Mouse (Mus musculus) spleen, adult 18-20 months (tissue): Measurements from ENCODE around the gene Mamdc4.

Experiments used
- DNase-seq, 2 experiments: peaks; one replicate each; pipeline ENCODE4 v3.0.0; 2022; ENCODE audit warnings: mixed read lengths in 2 of 2

The Mamdc4 gene

DNA sequence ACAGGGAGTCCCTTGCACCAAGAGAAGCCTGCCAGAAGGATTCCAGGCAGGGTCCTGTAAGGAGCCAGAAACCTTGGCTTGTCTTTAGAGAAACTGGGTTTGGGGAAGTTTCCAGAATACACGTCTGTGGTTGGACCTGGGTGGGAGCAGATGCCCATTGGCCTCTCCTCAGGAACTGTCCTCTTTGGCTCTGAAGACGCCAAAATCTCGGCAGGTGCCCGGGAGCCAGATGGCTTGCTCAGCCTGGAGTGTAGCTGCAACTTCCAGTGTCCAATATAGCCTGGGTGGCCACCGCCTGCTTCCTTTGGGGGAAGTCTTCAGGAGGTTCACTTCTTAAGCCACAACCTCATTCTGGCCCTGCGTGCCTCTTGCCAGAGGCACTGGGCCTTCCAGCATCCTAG is 7.3 kb upstream of the Mamdc4 start:
- peak; percentile 8 to 19 for DNase-seq

DNA sequence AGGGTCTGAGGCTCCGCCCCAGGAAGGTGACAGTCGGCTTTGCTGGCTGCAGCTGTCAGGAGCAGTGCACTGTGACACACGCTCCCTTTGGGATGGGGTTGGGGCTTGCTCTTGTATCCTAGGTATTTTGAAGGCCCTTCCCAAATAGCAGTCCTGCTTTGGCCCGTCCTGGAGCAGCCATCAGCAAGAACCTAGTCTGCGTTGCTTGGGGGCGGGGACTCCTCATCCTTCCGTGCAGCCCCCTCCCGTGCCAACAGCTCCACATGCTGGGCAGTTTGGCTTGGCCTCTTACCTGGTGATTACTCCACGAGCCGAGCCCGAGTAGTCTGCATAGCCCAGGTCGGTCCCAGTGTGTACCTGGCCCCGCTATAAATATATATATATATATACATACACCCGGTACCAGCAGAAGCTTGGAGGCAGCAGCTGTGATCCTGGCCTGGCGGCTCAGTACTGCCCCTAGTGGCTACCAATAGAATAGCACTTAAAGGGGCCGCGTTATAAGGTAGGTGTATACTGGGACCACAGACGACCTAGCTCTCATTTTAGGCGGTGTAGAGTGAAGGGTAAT is 6.7 kb upstream of the Mamdc4 start, which contains the start of gene Ajm1:
Gene Ajm1, minus strand, starts transcription at position 464 of the 571 bp plus-strand sequence.
- peak; percentile 33 to 57 for DNase-seq

DNA sequence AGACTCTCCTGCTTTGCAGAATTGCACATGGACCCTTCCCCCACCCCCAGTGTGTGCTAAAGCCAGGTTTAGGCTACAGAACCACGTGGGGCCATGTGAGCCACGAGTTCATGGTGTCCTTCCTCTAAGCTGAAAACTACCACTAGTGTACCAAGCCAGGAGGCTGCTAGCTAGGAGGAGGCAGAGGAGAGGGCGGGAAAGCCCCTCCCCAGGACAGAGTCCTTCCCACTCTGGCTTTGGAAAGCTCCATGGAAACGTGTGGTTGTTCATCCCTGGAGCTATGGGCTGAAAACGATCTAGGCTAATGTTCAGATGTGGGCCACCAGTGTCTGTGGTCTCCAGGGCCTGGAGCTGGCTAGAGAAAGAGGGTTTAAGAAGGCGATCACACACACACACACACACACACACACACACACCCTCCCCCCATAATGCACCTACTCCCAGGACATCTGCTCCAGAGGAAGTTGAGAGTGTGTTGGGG is 6.0 kb upstream of the Mamdc4 start:
- DNase-seq: no peak

DNA sequence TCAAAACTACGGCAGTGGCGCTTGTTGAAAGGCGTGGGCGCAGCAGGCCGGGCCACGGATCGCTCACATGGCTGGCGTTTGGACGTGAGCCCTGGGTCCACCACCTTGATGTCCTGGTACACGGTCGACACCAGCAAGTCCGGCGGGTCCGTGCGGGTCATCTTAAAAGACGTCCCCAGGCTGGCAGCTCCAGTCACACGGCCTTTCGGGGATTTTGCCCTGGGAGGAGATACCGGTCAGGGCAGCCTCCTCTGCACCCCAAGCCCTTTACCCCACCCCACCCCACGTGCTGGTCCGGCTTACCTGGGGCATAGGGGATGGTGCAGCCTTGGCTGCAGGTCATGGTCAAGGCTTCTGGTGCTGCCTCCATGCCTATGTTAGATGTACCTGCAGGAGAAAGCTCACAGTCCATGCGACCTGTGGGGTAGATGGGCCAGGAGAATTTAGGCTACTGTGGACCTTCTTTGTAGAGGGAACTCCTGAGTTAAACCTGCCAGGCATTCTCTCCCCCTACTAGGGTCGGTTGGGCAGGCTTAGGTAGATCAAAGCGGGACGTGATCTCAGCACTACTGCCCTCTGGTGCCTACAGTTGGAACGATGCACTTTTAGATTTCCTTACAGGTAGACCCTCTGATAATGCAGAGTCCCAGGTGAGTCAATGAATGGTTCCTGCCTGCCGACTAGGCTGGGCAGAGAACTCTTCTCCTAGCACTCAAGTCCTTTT is 5.3 kb upstream of the Mamdc4 start:
- peak; percentile 20 to 67 for DNase-seq

DNA sequence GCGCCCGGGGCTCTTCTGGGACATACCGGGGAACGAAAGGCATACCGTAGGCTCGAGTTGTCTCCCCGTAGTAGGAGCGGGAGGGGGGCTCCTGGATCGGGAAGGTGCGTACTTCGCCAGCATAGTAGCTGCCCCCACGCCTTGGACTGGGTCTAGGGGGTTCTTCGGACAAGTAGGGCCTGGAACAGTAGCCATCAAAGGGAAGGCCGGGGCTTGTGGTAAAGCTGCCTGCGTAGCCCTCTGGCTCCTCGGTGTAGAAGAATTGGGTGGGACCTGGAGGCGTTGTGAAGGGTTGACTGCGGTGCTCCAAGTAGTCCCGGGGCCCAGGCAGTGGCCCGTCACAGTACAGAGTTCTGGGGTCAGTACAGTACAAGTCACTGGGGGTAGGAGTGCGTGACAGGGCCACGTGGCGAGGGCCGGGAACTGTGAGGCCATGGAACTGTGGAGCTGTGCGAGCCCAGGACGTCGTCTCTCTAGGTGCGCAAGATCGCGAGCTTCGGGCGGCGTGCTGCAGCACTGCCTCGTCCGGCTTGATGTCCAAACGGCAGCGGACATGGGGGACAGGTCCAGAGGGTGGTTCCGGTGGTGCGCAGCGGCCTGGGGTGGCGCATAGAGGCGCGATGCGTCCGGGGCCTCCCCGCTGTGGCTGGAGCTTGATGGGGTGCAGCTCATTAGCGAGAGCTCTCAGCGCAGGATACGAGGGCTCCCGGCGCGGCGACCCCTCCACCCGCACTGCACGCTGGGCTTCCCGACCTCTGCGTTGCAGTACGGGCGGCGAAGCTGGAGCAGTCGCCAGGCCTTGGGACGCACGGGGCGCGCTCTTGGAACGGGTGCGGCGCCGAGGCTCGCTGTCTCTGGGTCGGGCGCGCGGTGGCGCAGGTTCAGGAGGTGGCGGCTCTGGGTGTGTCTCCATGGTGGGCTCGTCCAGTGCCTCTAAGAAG is 4.4 kb upstream of the Mamdc4 start:
- DNase-seq: peak; percentile 4 to 20

GRCm38 (mm10) chr2:25577951-25578795 is 3.5 kb upstream of the Mamdc4 start:
- DNase-seq: peak; percentile 6 to 21

DNA sequence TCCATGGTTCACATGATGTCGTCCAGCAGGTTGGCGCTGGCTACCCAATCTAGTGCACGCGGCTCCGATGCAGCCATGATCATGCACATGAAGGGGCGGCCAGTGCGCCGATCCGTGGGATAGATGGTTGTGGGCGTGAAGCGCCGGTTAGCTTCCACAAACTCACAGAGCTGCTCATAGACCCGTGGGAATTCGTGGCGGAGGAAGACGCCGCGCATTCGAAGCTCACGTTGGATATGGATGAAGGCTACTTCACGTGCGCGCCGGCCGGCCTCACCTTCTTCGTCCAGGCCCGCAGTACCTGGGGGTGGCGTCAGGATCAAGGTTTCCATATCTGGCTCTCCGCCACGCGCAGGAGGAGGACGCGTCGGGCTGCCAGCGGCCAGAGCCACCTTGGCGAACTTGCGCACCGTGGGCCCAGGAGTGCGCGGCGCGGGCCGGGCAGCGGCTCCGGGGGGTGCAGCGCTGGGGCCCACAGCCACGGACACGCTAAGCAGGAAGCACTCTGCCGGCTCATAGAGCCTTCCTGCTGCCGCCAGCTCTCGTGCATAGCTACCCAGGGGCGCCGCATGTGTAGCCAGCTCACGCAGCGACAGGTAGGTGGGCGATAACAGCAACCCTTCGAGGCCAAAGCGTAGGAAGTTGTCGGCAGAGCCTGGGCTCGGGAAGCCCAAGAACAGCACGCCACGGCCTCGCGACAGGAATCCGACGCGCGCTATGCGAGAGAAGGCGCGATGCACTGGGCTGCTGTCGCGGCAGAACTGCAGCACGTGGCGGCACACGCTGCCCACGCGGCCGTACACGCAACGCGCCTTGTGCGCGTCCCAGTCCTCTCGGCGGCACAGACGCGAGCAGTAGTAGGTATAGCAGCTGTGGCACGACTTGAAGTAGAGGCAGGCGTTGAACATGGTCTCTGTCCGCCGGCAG is 2.6 kb upstream of the Mamdc4 start:
- peak in 1 of 2 experiments; percentile 5 for DNase-seq

DNA sequence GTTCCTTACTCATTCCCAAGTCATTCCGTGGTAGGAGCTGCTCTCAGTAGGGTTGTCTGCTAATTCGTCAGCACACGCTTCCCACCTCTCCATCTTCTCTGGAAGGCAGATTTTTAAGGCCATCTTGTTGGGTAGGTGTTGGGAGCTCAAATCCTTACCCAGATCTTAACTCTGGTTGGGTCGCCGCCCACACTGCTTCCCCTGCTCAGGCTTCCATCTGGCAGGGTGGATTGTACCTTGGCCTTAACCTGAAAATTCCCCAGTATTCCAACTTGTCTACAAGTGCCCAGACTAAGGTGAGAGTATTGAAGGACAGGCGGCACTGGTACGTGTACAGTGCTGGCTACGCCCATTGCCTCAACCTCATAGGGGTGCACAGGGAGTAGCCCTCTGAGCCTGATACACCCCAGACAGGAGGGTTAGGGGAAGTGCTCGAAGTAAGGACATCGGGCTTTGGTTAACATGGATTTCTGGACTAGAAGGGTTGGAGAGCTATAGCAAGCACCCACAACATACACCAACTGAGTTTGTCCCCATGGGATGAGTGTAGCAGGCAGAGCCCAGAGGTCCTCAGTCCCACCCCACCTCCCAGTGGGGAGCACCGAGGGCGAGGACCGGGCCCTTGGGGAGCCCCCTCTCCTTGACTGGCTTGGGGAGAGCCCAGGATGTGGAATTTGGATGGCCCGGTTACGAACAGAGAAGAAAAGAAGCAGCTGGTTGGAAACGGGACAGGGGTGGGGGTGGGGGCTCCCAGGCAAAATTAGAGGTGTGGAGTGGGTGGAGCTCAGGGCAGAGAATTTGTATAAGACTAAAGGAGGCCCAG is 1.6 kb upstream of the Mamdc4 start:
- DNase-seq: peak in 1 of 2 experiments; percentile 4

- DNase-seq: peak; percentile 32 to 44
These were observed 885 bp upstream of the Mamdc4 start for GRCm38 (mm10) chr2:25575432-25576027.

- DNase-seq: peak in 1 of 2 experiments; percentile 12
These were observed 509 bp downstream of the Mamdc4 start for GRCm38 (mm10) chr2:25574136-25574535.

DNA sequence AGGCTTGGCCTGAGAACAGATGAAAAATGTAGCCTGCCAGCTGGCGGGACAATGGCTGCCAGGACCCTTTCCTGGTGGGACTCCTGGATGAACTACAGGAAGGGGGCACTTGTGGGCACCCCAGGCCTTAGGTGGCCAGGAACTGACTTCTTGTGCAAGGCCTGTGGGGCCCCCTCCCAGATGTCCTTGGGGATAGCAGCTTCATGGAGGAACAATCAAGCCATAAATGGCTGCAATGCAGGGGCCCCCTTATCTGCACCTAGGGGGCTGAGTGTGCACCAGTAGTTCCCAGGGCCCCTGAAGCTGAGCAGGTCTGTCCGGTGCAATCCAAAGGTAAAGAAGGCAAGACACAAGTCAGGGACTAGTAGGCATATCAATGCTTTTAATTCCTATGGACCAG is 1.6 kb downstream of the Mamdc4 start:
- peak in 1 of 2 experiments; percentile 3 for DNase-seq

- DNase-seq: no peak
These were observed 3.4 kb downstream of the Mamdc4 start for GRCm38 (mm10) chr2:25571221-25571620.

DNA sequence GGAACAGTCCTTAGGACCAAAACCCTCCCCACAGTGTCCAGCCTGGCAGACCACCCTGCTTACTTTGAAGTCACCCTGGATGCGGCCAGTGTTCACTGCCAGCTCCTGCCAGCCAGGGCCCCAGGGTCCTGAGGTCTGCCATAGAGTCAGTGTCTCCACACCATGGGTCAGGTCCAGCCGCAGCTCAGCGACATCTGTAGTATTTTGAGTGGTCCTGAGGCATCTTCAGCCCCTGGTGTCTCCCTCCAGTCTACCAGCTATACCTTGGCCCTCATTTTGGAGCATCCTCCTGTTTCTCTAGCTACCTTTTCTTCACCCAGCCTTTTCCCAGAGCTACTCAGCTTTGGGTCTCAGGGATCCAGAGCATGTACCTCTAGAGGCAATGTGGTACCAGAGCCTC is 5.3 kb downstream of the Mamdc4 start:
- no peak for DNase-seq

- DNase-seq: peak in 1 of 2 experiments; percentile 3
These were observed 6.1 kb downstream of the Mamdc4 start for GRCm38 (mm10) chr2:25568473-25569019.

DNA sequence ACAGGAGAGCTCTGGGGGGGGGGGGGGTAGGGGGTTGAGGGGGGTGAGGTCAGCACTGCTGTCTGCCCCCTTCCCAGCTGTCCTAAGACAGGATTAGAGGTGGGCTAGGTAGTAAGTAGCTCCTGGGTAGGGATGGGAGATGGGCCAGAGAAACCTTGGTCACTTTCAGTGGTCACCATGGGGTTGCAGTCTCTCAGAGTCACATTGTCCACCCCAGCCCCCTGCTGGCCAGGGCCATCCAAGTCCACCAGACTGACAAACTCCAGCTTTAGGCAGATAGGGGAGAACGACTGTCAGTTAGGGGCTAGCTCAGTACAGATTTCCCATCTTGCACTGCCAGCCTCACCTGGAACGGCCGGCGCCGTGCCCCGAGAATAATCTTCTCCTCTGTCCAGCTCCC is 8.1 kb downstream of the Mamdc4 start:
- no peak for DNase-seq

DNA sequence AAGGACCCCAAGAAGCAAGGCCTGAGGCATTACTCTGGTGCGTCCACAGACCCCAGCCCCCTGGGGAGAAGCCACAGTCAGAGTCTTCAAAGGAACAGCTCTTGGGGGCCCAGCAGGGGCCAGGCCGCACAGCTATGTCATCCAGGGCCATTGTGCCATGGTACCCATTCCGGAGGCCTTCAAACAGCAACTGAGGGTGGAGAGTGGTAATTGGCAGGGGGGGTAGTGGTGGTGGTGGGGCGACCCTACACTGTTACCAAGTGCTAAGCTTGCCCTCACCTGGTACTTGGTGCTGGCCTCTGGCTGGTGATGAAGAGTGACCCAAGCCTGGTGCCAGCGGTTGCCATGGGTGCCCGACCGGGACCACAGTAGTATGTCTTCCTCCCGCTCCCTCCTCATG is 8.9 kb downstream of the Mamdc4 start:
- no peak for DNase-seq

DNA sequence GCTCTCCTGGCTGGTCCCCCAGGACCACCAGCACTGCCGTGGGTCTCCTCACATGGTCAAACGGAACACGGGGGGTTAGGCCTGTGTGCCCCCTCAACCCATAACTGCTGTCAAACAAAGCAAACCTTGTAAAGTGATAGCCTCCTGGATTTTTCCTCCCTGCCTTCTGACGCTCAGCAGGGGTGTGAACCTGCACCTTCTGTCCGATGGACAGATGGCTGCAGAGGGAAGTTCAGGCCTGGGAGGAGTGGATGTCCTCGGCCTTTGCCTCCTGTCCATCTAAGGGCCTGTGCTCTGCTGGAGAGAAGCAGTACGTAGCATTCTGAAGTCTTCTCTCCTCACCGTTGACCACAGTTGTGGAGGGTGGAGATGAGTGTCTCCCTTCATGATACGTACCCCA is 12.7 kb downstream of the Mamdc4 start:
- no peak for DNase-seq

DNA sequence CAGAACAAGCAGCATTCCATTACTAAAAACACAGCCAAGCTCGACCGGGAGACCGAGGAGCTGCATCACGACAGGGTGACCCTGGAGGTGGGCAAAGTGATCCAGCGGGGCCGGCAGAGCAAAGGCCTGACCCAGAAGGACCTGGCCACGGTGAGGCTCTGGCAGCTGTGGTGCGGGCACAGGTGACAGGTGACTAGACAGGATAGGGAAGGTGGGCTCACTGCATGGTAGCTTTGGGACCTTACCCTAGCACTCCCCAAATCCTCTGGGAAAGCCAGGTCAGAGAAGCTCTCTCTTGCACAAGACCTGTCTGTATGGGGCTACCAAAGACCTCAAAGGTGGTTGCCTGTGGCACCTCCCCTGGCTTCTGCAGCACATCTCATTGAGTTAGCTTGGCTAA is 14.1 kb downstream of the Mamdc4 start:
- DNase-seq: no peak

DNA sequence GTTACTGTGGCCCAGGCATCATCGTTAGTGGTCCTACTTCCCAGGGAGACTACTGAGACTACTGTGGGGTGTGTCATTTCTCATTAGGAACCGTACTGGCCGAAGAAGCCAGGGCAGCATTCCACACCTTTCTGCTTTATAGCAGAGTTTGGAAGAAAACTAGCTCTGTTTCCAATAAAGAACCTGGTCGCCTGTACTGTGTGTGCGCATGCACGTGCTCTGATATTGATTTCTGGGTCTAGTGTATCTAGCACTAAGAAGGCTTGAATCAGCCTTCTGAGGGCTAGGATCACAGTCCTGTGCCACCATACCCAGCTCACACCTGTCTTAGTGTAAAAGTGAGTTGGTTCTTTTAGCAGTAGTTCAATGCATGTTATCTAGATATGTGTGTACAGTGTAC is 15.9 kb downstream of the Mamdc4 start:
- no peak for DNase-seq
